Mouse (Mus musculus) neural tube, embryonic 13.5 days (tissue): Measurements from ENCODE around the gene Wfs1. TPM values are rescaled to one million over a fixed set of nuclear protein-coding genes. Genes with fewer than 3 reads are reported as not detected.
A peak's percentile ranks its signal among the peaks of the same experiment; 100 is the strongest.

Source experiments
- ATAC-seq: fragments of 200-750 bp; cut with Nextera tagmentation; 2 replicates; pipeline ENCODE4 v1.8.0; 2017; ENCODE audit warnings: low read depth, mild to moderate bottlenecking, moderate TSS enrichment, moderate library complexity
- H3K27ac ChIP-seq: fragments of 300-500 bp; sonication (generic); replicated peaks from 2 replicates; pipeline ENCODE4 v1.5.1; 2015; ENCODE audit warnings: moderate library complexity, mild to moderate bottlenecking, inconsistent platforms
- H3K27me3 ChIP-seq: fragments of 300-500 bp; sonication (generic); 2 replicates; pipeline ENCODE4 v1.6.1; 2015; ENCODE audit warnings: mild to moderate bottlenecking, inconsistent platforms
- H3K36me3 ChIP-seq: fragments of 300-500 bp; sonication (generic); 2 replicates; pipeline ENCODE4 v1.6.1; 2015; ENCODE audit warnings: mild to moderate bottlenecking, inconsistent platforms
- H3K4me1 ChIP-seq: fragments of 300-500 bp; sonication (generic); replicated peaks from 2 replicates; pipeline ENCODE4 v1.6.1; 2015; ENCODE audit warnings: inconsistent platforms
- H3K4me2 ChIP-seq: fragments of 300-500 bp; sonication (generic); 2 replicates; pipeline ENCODE4 v1.6.1; 2015; ENCODE audit warnings: inconsistent platforms, mild to moderate bottlenecking, moderate library complexity
- H3K4me3 ChIP-seq: fragments of 300-500 bp; sonication (generic); 2 replicates; pipeline ENCODE4 v1.5.1; 2015; ENCODE audit warnings: mild to moderate bottlenecking, inconsistent platforms
- H3K9ac ChIP-seq: fragments of 300-500 bp; sonication (generic); 2 replicates; pipeline ENCODE4 v1.6.1; 2015; ENCODE audit warnings: moderate library complexity, mild to moderate bottlenecking, inconsistent platforms
- H3K9me3 ChIP-seq: fragments of 300-500 bp; sonication (generic); 2 replicates; pipeline ENCODE4 v1.6.1; 2016; ENCODE audit warnings: inconsistent platforms
- WGBS: fragments of 180-500 bp; shearing (Covaris S2); methylation state at CpG from one replicate; pipeline ENCODE4 v1.1.7; 2015; 5-methylcytosine and 5-hydroxymethylcytosine counted together
- polyA plus RNA-seq: library from polyadenylated mRNA; unstranded; fragments of >200 nt; fragmentation: Nextera tagmentation; extraction: Ambion mirVana; gene quantifications from 2 replicates; pipeline ENCODE4 v1.2.1, GENCODE M21; 2015

Wfs1 gene
- polyA plus RNA-seq, 1 experiment from 2014 or later, result 8.4 TPM

GRCm38 (mm10) chr5:36979631-36980030 is 9.4 kb downstream of the Wfs1 start:
- no peak for ATAC-seq
- Histone ChIP-seq H3K4me2 (no peak overlapping the region), H3K27ac (no peak overlapping the region), H3K9me3 (no peaks in the 10 kb centered on the region), H3K4me3 (no peak overlapping the region), H3K27me3 (no peaks in the 10 kb centered on the region), H3K4me1 (0 out of 2 replicates have a peak, but pooled peaks cover 3% of the 10 kb centered on the region), H3K9ac (no peak overlapping the region), H3K36me3 (no peaks in the 10 kb centered on the region; the same call in 1 of the 2 replicates)
- 82% methylated on average over 7 of the region's 7 CpGs for WGBS

- 81% methylated on average over 8 of the region's 8 CpGs for WGBS
- Histone ChIP-seq H3K4me1 (0 out of 2 replicates have a peak, but pooled peaks cover 3% of the 10 kb centered on the region), H3K9ac (no peak overlapping the region), H3K4me3 (no peak overlapping the region), H3K27me3 (no peaks in the 10 kb centered on the region), H3K9me3 (no peaks in the 10 kb centered on the region), H3K4me2 (no peak overlapping the region), H3K27ac (no peak overlapping the region), H3K36me3 (no peaks in the 10 kb centered on the region; the same call in 1 of the 2 replicates)
- ATAC-seq, result no peak
Observed at GRCm38 (mm10) chr5:36979001-36979400, 10.0 kb downstream of the Wfs1 start.

- no peaks in the 10 kb centered on the region for H3K27me3 ChIP-seq
Observed at GRCm38 (mm10) chr5:36977809-36978208, 11.2 kb downstream of the Wfs1 start.

GRCm38 (mm10) chr5:36975336-36975735 is 13.7 kb downstream of the Wfs1 start:
- ATAC-seq, result no peak
- WGBS, result 85% methylated on average over 13 of the region's 13 CpGs
- Histone ChIP-seq H3K27ac (no peak overlapping the region), H3K4me1 (no peaks in the 10 kb centered on the region), H3K9me3 (no peaks in the 10 kb centered on the region), H3K4me2 (no peak overlapping the region), H3K27me3 (no peaks in the 10 kb centered on the region), H3K36me3 (peaks cover 19% of the 10 kb centered on the region; the same call in 1 of the 2 replicates), H3K9ac (no peak overlapping the region), H3K4me3 (no peak overlapping the region)

More at GRCm38 (mm10) chr5:36977809-36978208, 11.2 kb downstream of the Wfs1 start:
- Histone ChIP-seq H3K4me1 (0 out of 2 replicates have a peak, but pooled peaks cover 3% of the 10 kb centered on the region), H3K4me3 (no peak overlapping the region), H3K9ac (no peak overlapping the region), H3K36me3 (peaks cover 3% of the 10 kb centered on the region; the same call in 1 of the 2 replicates), H3K4me2 (no peak overlapping the region), H3K9me3 (no peaks in the 10 kb centered on the region), H3K27ac (no peak overlapping the region)
- ATAC-seq, result no peak
- WGBS, result 78% methylated on average over 9 of the region's 9 CpGs

GRCm38 (mm10) chr5:36971587-36971986 is 17.4 kb downstream of the Wfs1 start:
- 88% methylated on average over 8 of the region's 8 CpGs for WGBS
- Histone ChIP-seq H3K36me3 (peaks cover 40% of the 10 kb centered on the region), H3K27ac (no peak overlapping the region)

GRCm38 (mm10) chr5:36960501-36960900 is 28.5 kb downstream of the Wfs1 start:
- Histone ChIP-seq H3K4me3 (no peak overlapping the region), H3K27me3 (no peaks in the 10 kb centered on the region), H3K4me1 (peaks cover 8% of the 10 kb centered on the region; the same call in 1 of the 2 replicates), H3K4me2 (no peak overlapping the region), H3K9ac (no peak overlapping the region), H3K27ac (no peak overlapping the region), H3K9me3 (no peaks in the 10 kb centered on the region), H3K36me3 (0 out of 2 replicates have a peak, but pooled peaks cover 7% of the 10 kb centered on the region)
- ATAC-seq, result 0 out of 2 replicates have a peak, but pooled peaks have one; percentile 33
- 20% methylated on average over 5 of the region's 5 CpGs for WGBS

More at GRCm38 (mm10) chr5:36971587-36971986, 17.4 kb downstream of the Wfs1 start:
- H3K4me1 ChIP-seq, result no peaks in the 10 kb centered on the region
- H3K9me3 ChIP-seq, result no peaks in the 10 kb centered on the region
- H3K4me3 ChIP-seq, result no peak overlapping the region
- no peak overlapping the region for H3K9ac ChIP-seq
- no peak for ATAC-seq
- H3K4me2 ChIP-seq, result no peak overlapping the region
- no peaks in the 10 kb centered on the region for H3K27me3 ChIP-seq

GRCm38 (mm10) chr5:36958837-36959236 is 30.2 kb downstream of the Wfs1 start:
- H3K27me3 ChIP-seq, result no peaks in the 10 kb centered on the region
- H3K36me3 ChIP-seq, result no peaks in the 10 kb centered on the region
- no peak overlapping the region for H3K9ac ChIP-seq
- no peak overlapping the region for H3K4me3 ChIP-seq
- no peaks in the 10 kb centered on the region for H3K9me3 ChIP-seq
- 32% methylated on average over 5 of the region's 5 CpGs for whole genome bisulfite sequencing
- peak; percentile 55 for ATAC-seq
- no peak overlapping the region for H3K27ac ChIP-seq
- H3K4me2 ChIP-seq, result no peak overlapping the region
- peaks cover 8% of the 10 kb centered on the region; the same call in 1 of the 2 replicates for H3K4me1 ChIP-seq

GRCm38 (mm10) chr5:36955366-36955765 is 33.6 kb downstream of the Wfs1 start:
- H3K27ac ChIP-seq, result no peak overlapping the region
- H3K36me3 ChIP-seq, result peaks cover 17% of the 10 kb centered on the region; the same call in 1 of the 2 replicates
- H3K4me3 ChIP-seq, result no peak overlapping the region
- H3K9ac ChIP-seq, result no peak overlapping the region
- H3K27me3 ChIP-seq, result no peaks in the 10 kb centered on the region
- ATAC-seq, result no peak
- no peaks in the 10 kb centered on the region for H3K9me3 ChIP-seq
- no peak overlapping the region for H3K4me2 ChIP-seq
- WGBS, result 21% methylated on average over 4 of the region's 4 CpGs
- peaks cover under 1% of the 10 kb centered on the region; the same call in 1 of the 2 replicates for H3K4me1 ChIP-seq

GRCm38 (mm10) chr5:36952311-36952710 is 36.7 kb downstream of the Wfs1 start:
- 93% methylated on average over 15 of the region's 15 CpGs for WGBS

GRCm38 (mm10) chr5:36950871-36951270 is 38.1 kb downstream of the Wfs1 start:
- H3K27ac ChIP-seq, result no peak overlapping the region
- peaks cover 30% of the 10 kb centered on the region; the same call in 1 of the 2 replicates for H3K36me3 ChIP-seq
- H3K9ac ChIP-seq, result no peak overlapping the region
- H3K9me3 ChIP-seq, result no peaks in the 10 kb centered on the region
- 59% methylated on average over 2 of the region's 2 CpGs for WGBS
- no peak overlapping the region for H3K4me3 ChIP-seq
- no peak overlapping the region for H3K4me2 ChIP-seq
- H3K4me1 ChIP-seq, result peaks cover 3% of the 10 kb centered on the region; the same call in 1 of the 2 replicates
- H3K27me3 ChIP-seq, result 0 out of 2 replicates have a peak, but pooled peaks cover 4% of the 10 kb centered on the region
- no peak for ATAC-seq

More at GRCm38 (mm10) chr5:36952311-36952710, 36.7 kb downstream of the Wfs1 start:
- Histone ChIP-seq H3K27ac (no peak overlapping the region), H3K9ac (no peak overlapping the region), H3K9me3 (no peaks in the 10 kb centered on the region), H3K4me3 (no peak overlapping the region), H3K27me3 (0 out of 2 replicates have a peak, but pooled peaks cover 4% of the 10 kb centered on the region), H3K4me2 (no peak overlapping the region), H3K36me3 (peaks cover 30% of the 10 kb centered on the region; the same call in 1 of the 2 replicates), H3K4me1 (no peaks in the 10 kb centered on the region)
- no peak for ATAC-seq

- 16% methylated on average over 3 of the region's 3 CpGs for WGBS
- H3K9ac ChIP-seq, result no peak overlapping the region
Observed at GRCm38 (mm10) chr5:36948831-36949230, 40.2 kb downstream of the Wfs1 start.

GRCm38 (mm10) chr5:36946445-36946844 is 42.6 kb downstream of the Wfs1 start:
- ATAC-seq, result no peak
- H3K27ac ChIP-seq, result no peak overlapping the region
- H3K4me1 ChIP-seq, result peaks cover 15% of the 10 kb centered on the region
- 5% methylated on average over 5 of the region's 5 CpGs for WGBS
- no peaks in the 10 kb centered on the region for H3K9me3 ChIP-seq
- H3K9ac ChIP-seq, result no peak overlapping the region
- H3K36me3 ChIP-seq, result peaks cover 25% of the 10 kb centered on the region; the same call in 1 of the 2 replicates
- no peak overlapping the region for H3K4me3 ChIP-seq
- no peak overlapping the region for H3K4me2 ChIP-seq
- 0 out of 2 replicates have a peak, but pooled peaks cover 4% of the 10 kb centered on the region for H3K27me3 ChIP-seq

More at GRCm38 (mm10) chr5:36948831-36949230, 40.2 kb downstream of the Wfs1 start:
- ATAC-seq, result peak; percentile 30; the same call in 1 of the 2 replicates
- Histone ChIP-seq H3K27ac (no peak overlapping the region), H3K4me3 (no peak overlapping the region), H3K4me2 (no peak overlapping the region), H3K4me1 (peaks cover 15% of the 10 kb centered on the region), H3K9me3 (no peaks in the 10 kb centered on the region), H3K36me3 (peaks cover 30% of the 10 kb centered on the region; the same call in 1 of the 2 replicates), H3K27me3 (0 out of 2 replicates have a peak, but pooled peaks cover 4% of the 10 kb centered on the region)
